Mouse (Mus musculus): ENCODE measurements around the gene 1700030K09Rik. TPM values are rescaled to one million over a fixed set of nuclear protein-coding genes. Genes with fewer than 3 reads are reported as not detected.

Gene 1700030K09Rik
- 7.1 and 11.2 TPM in 2 replicates for polyA plus RNA-seq (2012; rRNA removed; ENCODE audit: low replicate concordance)

DNA sequence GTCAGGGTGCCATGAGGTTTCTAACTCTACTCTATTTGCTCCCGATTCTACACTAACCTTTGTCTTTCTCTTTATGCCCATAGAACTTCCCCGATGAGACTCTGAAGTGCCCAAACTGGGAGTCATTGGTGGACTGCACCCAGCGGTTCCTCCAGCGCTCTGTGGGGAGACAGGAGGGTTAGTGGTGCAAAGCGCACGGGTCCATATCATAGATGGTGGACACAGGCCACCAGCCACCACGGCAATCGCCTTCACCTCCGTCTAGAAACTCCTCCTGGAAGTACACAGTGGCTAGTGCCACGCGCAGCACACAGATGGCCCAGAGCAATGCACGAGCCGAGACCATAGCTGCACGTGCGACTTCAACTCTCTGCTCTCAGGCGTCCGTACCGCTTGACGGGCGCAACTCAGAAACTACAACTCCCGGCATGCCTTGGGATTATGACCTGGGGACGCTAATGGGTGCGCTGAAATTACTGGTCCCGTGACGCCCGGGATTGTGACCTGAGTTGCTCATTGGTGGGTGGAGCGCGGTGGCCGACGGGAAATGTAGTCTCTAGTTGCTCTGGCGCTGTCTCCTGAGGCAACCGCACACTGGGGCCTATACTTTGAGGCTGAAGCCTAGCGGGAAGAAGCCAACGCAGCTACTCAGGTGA lies at the start of gene 1700030K09Rik, which contains the start of gene Calr3:
Gene 1700030K09Rik (plus strand): TSS at position 543 of the 656 bp plus-strand sequence.
Gene Calr3 (minus strand): TSS at position 533 of the 656 bp plus-strand sequence.

DNA sequence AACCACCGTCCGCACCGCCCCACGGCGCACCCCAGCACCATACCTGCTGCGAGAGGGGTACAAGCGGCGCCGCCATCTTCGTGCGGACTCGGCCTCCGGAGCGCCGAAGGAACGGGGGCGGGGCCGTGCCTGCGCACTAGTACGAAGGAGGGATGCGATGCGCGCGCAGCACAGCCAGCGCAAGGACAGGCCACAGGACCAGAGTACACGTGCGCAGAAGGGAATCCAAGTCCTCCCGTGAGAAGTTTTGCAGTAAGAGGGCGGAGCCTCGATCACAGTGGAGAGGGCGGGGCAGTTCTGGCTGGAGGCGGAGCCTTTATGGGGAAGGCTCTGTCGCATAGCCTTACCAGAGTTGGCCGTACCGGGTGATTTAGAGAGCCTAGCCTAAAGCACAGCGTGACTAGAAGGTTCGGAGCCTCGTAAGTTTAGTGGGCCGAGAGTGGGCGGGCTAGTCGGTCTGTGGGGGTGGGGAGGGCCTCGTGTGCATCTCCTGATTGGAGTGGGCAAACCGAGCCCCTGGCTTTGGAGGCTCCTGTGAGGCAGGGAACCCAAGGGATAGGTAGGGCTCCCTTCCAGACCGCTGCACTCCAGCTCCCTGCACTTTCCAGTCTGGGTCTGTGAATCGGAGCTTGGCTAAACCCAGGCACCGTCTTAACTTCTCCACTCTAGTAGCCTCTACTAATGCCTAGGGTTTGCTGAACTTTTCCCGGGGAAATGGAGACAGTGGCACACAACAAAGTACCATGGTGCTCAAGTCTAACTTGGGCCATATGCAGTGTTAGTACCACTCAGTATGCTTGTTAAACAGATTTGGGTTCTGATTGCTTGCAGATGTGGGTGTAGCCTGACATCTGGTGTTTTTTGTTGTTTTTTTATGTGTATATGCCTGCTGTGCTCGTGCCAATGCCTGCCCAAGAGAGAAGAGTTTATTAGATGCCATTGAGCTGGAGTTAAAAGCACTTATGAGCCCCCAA lies 22.0 kb upstream of the 1700030K09Rik start, which contains the start of gene Eps15l1:
Gene Eps15l1 (minus strand): TSS at position 99 of the 974 bp plus-strand sequence.

DNA sequence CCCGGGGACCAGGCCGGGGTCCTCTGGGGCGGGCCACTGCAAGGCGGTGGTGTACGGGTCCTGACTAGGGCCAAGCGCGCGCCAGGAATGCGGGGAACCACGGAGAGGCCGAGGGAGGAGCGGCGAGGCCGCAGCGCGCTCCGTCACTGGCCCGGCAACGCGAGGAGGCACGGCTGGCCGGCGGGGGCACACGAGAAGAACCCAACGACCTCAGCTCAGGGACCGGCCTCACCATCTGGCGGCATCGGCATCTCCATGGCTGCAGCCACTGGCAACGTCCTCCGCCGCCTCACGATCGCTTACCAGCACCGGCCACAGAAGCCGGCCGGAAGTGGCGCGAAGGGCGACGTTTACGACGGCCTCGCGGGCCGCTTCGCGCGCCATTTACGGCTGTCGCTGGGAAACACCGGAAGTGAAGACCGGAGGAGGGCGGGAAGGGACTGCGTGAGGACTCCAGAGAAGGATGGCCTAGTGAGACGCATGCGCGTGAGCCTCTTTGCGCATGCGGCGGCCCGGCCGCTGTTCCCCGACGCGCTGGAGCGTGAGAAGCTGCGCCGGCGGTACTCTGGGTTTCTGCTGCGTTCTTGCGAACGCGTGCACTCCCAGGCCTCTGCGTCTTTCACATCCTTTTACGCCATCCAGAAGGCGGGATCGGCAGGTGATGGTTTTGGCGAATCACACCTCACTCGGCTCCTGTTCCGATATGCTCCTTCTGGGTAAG lies 31.3 kb downstream of the 1700030K09Rik start, which contains the start of gene Cherp:
Gene Cherp (minus strand): TSS at position 401 of the 721 bp plus-strand sequence.

DNA sequence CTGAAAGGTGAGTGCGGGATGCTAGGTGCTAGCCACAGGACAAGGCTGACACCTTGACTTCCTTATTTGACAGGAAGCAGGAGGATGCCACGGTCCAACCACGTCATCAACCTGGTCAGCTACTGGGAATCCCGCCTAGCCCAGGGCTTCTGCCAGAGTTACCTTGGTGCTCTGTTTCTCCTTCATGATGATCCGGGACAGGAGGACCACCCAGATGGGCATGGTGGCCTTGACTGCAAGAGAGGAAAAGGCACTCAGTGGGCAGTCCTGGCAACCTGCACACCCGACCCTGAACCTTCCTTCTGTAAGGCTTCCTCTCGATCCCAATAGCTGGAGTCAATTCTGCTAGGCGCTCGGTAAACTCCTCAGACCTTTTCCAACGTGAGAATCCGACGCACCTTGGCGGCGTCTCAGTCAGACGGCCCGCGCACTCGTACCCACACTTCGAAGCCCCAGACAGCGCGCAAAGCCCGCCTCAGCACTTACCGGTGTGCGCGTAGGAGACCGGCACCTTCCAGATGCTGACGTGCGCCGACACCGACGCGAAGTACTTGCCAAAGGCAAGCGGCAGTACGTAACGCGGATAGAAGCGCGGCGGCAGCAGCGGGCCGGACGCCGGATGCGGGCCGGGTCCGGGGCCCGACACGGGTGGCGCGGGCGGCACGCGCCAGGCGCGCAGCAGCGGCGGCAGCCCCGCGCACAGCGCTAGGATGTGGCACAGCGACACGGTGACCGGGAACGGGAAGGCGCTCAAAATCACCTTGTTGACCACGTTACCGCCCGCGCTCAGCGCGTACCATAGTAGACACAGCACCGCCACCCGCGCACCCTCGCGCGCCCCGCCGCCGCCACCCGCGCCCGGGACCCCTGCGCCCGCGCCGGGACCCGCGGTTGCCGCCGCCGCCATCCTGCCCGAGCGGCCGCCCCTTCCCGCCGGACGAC lies 48.3 kb downstream of the 1700030K09Rik start, which contains the start of gene Slc35e1:
Gene Slc35e1 (minus strand): TSS at position 935 of the 942 bp plus-strand sequence.

Other genes starting within 250 kb of the 1700030K09Rik start
- gene Cib3, start 231.0 kb upstream of the 1700030K09Rik start, polyA plus RNA-seq (2012; rRNA removed; ENCODE audit: low replicate concordance): 0.14 and 0.19 TPM in 2 replicates
- not detected in 2 replicates for gene Gm11034, start 230.2 kb upstream of the 1700030K09Rik start, polyA plus RNA-seq (2012; rRNA removed; ENCODE audit: low replicate concordance)
- gene Fam32a, start 224.2 kb upstream of the 1700030K09Rik start, polyA plus RNA-seq (2012; rRNA removed; ENCODE audit: low replicate concordance): 31.5 and 53.5 TPM in 2 replicates
- 87.1 and 87.7 TPM in 2 replicates for gene Ap1m1, start 203.9 kb upstream of the 1700030K09Rik start, polyA plus RNA-seq (2012; rRNA removed; ENCODE audit: low replicate concordance)
- gene Gm10282, start 138.6 kb upstream of the 1700030K09Rik start, polyA plus RNA-seq (2012; rRNA removed; ENCODE audit: low replicate concordance): 0.70 and 1.5 TPM in 2 replicates
- gene Klf2, start 124.8 kb upstream of the 1700030K09Rik start, polyA plus RNA-seq (2012; rRNA removed; ENCODE audit: low replicate concordance): 40.6 and 287 TPM in 2 replicates
- 34.9 and 54.3 TPM in 2 replicates for gene Eps15l1, start 22.4 kb upstream of the 1700030K09Rik start, polyA plus RNA-seq (2012; rRNA removed; ENCODE audit: low replicate concordance)
- gene Calr3, start within 50 bp of the 1700030K09Rik start, polyA plus RNA-seq (2012; rRNA removed; ENCODE audit: low replicate concordance): 0.32 and 0.99 TPM in 2 replicates
- 39.3 and 67.4 TPM in 2 replicates for gene Cherp, start 31.3 kb downstream of the 1700030K09Rik start, polyA plus RNA-seq (2012; rRNA removed; ENCODE audit: low replicate concordance)
- gene Slc35e1, start 48.7 kb downstream of the 1700030K09Rik start, polyA plus RNA-seq (2012; rRNA removed; ENCODE audit: low replicate concordance): 87.1 and 87.8 TPM in 2 replicates
- gene Med26, start 104.4 kb downstream of the 1700030K09Rik start, polyA plus RNA-seq (2012; rRNA removed; ENCODE audit: low replicate concordance): 9.3 and 19.0 TPM in 2 replicates
- 41.1 and 63.8 TPM in 2 replicates for gene Smim7, start 127.2 kb downstream of the 1700030K09Rik start, polyA plus RNA-seq (2012; rRNA removed; ENCODE audit: low replicate concordance)
- 12.4 and 469 TPM in 2 replicates for gene Tmem38a, start 128.2 kb downstream of the 1700030K09Rik start, polyA plus RNA-seq (2012; rRNA removed; ENCODE audit: low replicate concordance)
- gene Nwd1, start 202.8 kb downstream of the 1700030K09Rik start, polyA plus RNA-seq (2012; rRNA removed; ENCODE audit: low replicate concordance): 0.04 and 0.07 TPM in 2 replicates

Measured in mammary gland, adult 2 months (tissue).